Mouse (Mus musculus): ENCODE results near the gene Pxn. TPM values are rescaled to one million over a fixed set of nuclear protein-coding genes. Genes with fewer than 3 reads are reported as not detected.
"Not testable (repeated sequence)": the region's sequence is repeated elsewhere in the genome, so short reads cannot be mapped to it uniquely, and the experiment has no call there.

The Pxn gene
- polyA plus RNA-seq, 1 experiment from 2014 or later = 7.3 TPM

DNA sequence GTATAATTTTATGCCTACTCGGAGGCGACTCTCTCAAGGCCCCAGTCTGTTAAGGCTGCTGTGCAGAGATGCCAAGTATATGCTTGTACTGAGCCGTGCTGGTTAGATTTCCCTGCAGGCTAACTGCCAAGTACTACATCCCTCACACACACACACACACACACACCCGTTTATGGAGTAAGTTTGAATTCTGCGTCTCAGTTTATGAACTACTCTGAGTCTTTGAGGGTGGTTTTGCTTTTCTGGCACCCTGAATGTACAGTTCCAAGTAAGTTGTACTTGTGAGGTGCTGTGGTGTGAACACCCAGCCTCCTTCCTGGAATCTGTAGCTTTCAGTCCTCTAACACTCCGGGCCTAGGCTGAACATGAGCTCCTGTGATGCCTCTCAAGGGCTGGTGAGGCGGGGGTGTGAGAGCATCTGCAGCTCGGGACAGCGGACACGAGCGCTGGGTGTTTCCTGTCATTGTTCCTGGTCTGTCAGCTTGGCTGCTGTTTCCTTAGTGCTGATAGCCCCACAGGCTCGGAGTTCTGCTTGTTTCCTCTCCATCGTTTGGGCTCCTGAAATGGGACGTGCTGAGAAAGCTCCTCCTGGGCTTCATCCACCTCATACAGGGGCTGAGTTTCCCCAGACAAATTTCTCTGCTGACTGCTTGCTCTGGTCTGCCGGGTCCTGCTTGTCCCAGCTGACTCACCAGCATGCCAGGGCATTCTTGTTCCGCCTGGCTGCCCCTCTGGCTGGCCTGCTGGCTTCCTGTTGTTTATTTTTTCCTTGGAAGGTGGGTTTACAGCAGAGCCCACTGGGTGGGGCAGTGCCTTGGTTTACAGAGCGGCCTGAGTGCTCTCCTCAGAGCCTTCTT, 66.4 kb downstream of the Pxn start:
- Histone ChIP-seq H3K4me1 (ENCODE audit: control insufficient read depth, insufficient read depth, low read length) (no peaks in the 10 kb centered on the region), H3K27me3 (ENCODE audit: control insufficient read depth, insufficient read depth, low read length) (no peaks in the 10 kb centered on the region), H3K36me3 (ENCODE audit: control insufficient read depth, insufficient read depth, low read length) (peaks cover 13% of the 10 kb centered on the region), H3K27ac (ENCODE audit: low read depth, low read length) (no peak overlapping the region), H3K9ac (ENCODE audit: low read length) (no peak overlapping the region), H3K4me2 (no peak overlapping the region), H3K9me3 (ENCODE audit: control insufficient read depth, low read length) (no peaks in the 10 kb centered on the region), H3K4me3 (ENCODE audit: low read depth, low read length) (no peak overlapping the region)
- no peak for ATAC-seq (ENCODE audit: low FRiP score)
- WGBS = 69% methylated on average over 17 of the region's 17 CpGs
- no peak for DNase-seq (ENCODE audit: low spot score, missing footprints)

- H3K36me3 ChIP-seq (ENCODE audit: control insufficient read depth, insufficient read depth, low read length) = peaks cover 23% of the 10 kb centered on the region
- WGBS = 96% methylated on average over 8 of the region's 8 CpGs
Observed at GRCm38 (mm10) chr5:115574992-115575391, 68.5 kb downstream of the Pxn start.

DNA sequence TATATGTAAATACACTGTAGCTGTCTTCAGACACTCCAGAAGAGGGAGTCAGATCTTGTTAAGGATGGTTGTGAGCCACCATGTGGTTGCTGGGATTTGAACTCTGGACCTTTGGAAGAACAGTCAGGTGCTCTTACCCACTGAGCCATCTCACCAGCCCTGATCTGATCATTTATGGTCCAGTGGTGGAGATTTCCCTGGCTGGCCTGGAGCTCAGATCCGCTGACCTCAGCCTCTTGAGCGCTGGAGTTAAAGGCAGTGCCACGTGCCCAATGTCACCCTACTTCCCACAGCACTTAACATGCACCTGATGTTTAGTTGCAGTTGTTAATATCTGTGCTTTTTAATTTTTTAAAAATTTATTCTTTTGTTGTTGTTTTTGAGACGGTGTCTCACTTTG, 71.2 kb downstream of the Pxn start:
- not testable (repeated sequence) for H3K4me1 ChIP-seq (ENCODE audit: control insufficient read depth, insufficient read depth, low read length); H3K4me2 ChIP-seq; H3K27ac ChIP-seq (ENCODE audit: low read depth, low read length); ATAC-seq (ENCODE audit: low FRiP score); H3K9ac ChIP-seq (ENCODE audit: low read length); H3K9me3 ChIP-seq (ENCODE audit: control insufficient read depth, low read length); H3K27me3 ChIP-seq (ENCODE audit: control insufficient read depth, insufficient read depth, low read length); DNase-seq (ENCODE audit: low spot score, missing footprints); H3K4me3 ChIP-seq (ENCODE audit: low read depth, low read length)
- peaks cover 50% of the 10 kb centered on the region for H3K36me3 ChIP-seq (ENCODE audit: control insufficient read depth, insufficient read depth, low read length)
- WGBS = 97% methylated on average over 4 of the region's 4 CpGs

More at GRCm38 (mm10) chr5:115574992-115575391, 68.5 kb downstream of the Pxn start:
- Histone ChIP-seq H3K27ac (ENCODE audit: low read depth, low read length) (no peak overlapping the region), H3K27me3 (ENCODE audit: control insufficient read depth, insufficient read depth, low read length) (no peaks in the 10 kb centered on the region), H3K4me3 (ENCODE audit: low read depth, low read length) (no peak overlapping the region), H3K4me1 (ENCODE audit: control insufficient read depth, insufficient read depth, low read length) (no peaks in the 10 kb centered on the region), H3K9ac (ENCODE audit: low read length) (no peak overlapping the region), H3K4me2 (no peak overlapping the region), H3K9me3 (ENCODE audit: control insufficient read depth, low read length) (no peaks in the 10 kb centered on the region)
- DNase-seq (ENCODE audit: low spot score, missing footprints) (no peak), ATAC-seq (ENCODE audit: low FRiP score) (no peak)

- Histone ChIP-seq H3K27me3 (ENCODE audit: control insufficient read depth, insufficient read depth, low read length) (no peaks in the 10 kb centered on the region), H3K9me3 (ENCODE audit: control insufficient read depth, low read length) (peaks cover 5% of the 10 kb centered on the region; the same call in 1 of the 2 replicates), H3K4me3 (ENCODE audit: low read depth, low read length) (no peak overlapping the region), H3K36me3 (ENCODE audit: control insufficient read depth, insufficient read depth, low read length) (peaks cover 53% of the 10 kb centered on the region), H3K27ac (ENCODE audit: low read depth, low read length) (no peak overlapping the region), H3K4me2 (no peak overlapping the region), H3K9ac (ENCODE audit: low read length) (no peak overlapping the region), H3K4me1 (ENCODE audit: control insufficient read depth, insufficient read depth, low read length) (no peaks in the 10 kb centered on the region)
- WGBS = 93% methylated on average over 14 of the region's 14 CpGs
- DNase-seq (ENCODE audit: low spot score, missing footprints) = no peak
- no peak for ATAC-seq (ENCODE audit: low FRiP score)
Observed at GRCm38 (mm10) chr5:115578922-115579321, 72.4 kb downstream of the Pxn start.

DNA sequence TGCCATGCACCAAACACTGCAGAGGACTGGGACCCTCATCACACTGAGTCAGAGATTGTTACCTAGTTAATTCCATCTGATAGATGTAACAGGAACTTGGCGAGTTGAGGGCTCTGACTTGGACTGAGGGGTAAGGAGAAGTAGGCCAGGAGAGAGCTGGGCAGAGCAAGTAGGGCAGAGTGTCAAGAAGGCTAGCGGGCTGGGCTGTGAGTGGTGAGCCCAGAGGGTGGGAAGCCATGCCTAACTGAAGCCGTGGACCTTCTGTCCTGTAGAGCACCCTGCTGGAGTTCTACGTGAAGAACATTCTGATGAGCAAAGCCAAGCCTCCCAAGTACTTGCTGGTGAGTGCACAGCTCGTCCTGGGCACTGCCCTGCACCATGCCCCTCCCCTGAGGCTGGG, 72.9 kb downstream of the Pxn start:
- 84% methylated on average over 5 of the region's 5 CpGs for WGBS
- Histone ChIP-seq H3K9me3 (ENCODE audit: control insufficient read depth, low read length) (peaks cover 5% of the 10 kb centered on the region; the same call in 1 of the 2 replicates), H3K9ac (ENCODE audit: low read length) (no peak overlapping the region), H3K4me3 (ENCODE audit: low read depth, low read length) (no peak overlapping the region), H3K4me1 (ENCODE audit: control insufficient read depth, insufficient read depth, low read length) (no peaks in the 10 kb centered on the region), H3K4me2 (no peak overlapping the region), H3K27ac (ENCODE audit: low read depth, low read length) (no peak overlapping the region), H3K27me3 (ENCODE audit: control insufficient read depth, insufficient read depth, low read length) (no peaks in the 10 kb centered on the region), H3K36me3 (ENCODE audit: control insufficient read depth, insufficient read depth, low read length) (peaks cover 55% of the 10 kb centered on the region)
- no peak for ATAC-seq (ENCODE audit: low FRiP score)
- DNase-seq (ENCODE audit: low spot score, missing footprints) = no peak

- H3K4me2 ChIP-seq = no peak overlapping the region
- no peaks in the 10 kb centered on the region for H3K4me1 ChIP-seq (ENCODE audit: control insufficient read depth, insufficient read depth, low read length)
- no peaks in the 10 kb centered on the region for H3K27me3 ChIP-seq (ENCODE audit: control insufficient read depth, insufficient read depth, low read length)
- peaks cover 56% of the 10 kb centered on the region for H3K36me3 ChIP-seq (ENCODE audit: control insufficient read depth, insufficient read depth, low read length)
- H3K27ac ChIP-seq (ENCODE audit: low read depth, low read length) = no peak overlapping the region
- 95% methylated on average over 14 of the region's 14 CpGs for WGBS
- no peak overlapping the region for H3K4me3 ChIP-seq (ENCODE audit: low read depth, low read length)
- ATAC-seq (ENCODE audit: low FRiP score) (no peak), DNase-seq (ENCODE audit: low spot score, missing footprints) (no peak)
- no peak overlapping the region for H3K9ac ChIP-seq (ENCODE audit: low read length)
- peaks cover 5% of the 10 kb centered on the region; the same call in 1 of the 2 replicates for H3K9me3 ChIP-seq (ENCODE audit: control insufficient read depth, low read length)
Observed at GRCm38 (mm10) chr5:115580229-115581001, 73.9 kb downstream of the Pxn start.

DNA sequence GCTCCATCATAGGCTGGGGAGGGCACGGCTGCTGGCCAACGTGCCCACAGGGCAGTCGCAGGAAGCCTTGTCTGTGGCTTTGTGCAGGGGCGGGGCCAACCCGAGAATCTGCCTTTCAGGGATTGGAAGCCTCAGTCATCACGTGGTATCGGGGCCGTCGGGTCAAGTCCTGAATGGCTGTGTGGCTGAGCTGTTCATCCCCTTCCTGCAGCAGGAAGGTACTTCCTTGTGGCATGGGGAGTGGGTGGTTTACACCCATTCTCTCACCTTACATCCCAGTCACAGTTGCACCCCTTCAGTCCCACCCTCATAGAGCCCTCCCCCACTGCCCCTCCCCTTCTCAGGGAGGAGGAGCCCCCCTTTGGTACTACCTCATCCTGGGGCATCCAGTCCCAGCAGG, 75.2 kb downstream of the Pxn start:
- 90% methylated on average over 9 of the region's 9 CpGs for WGBS
- peaks cover 5% of the 10 kb centered on the region; the same call in 1 of the 2 replicates for H3K9me3 ChIP-seq (ENCODE audit: control insufficient read depth, low read length)
- DNase-seq (ENCODE audit: low spot score, missing footprints) (no peak), ATAC-seq (ENCODE audit: low FRiP score) (no peak)
- no peak overlapping the region for H3K9ac ChIP-seq (ENCODE audit: low read length)
- H3K4me2 ChIP-seq = no peak overlapping the region
- H3K27me3 ChIP-seq (ENCODE audit: control insufficient read depth, insufficient read depth, low read length) = no peaks in the 10 kb centered on the region
- H3K27ac ChIP-seq (ENCODE audit: low read depth, low read length) = no peak overlapping the region
- no peaks in the 10 kb centered on the region for H3K4me1 ChIP-seq (ENCODE audit: control insufficient read depth, insufficient read depth, low read length)
- H3K36me3 ChIP-seq (ENCODE audit: control insufficient read depth, insufficient read depth, low read length) = peaks cover 55% of the 10 kb centered on the region
- no peak overlapping the region for H3K4me3 ChIP-seq (ENCODE audit: low read depth, low read length)

GRCm38 (mm10) chr5:115585616-115586015, 79.1 kb downstream of the Pxn start:
- ATAC-seq (ENCODE audit: low FRiP score) = no peak
- H3K36me3 ChIP-seq (ENCODE audit: control insufficient read depth, insufficient read depth, low read length) = peaks cover 51% of the 10 kb centered on the region
- DNase-seq (ENCODE audit: low spot score, missing footprints) = no peak
- no peaks in the 10 kb centered on the region for H3K27me3 ChIP-seq (ENCODE audit: control insufficient read depth, insufficient read depth, low read length)
- H3K9me3 ChIP-seq (ENCODE audit: control insufficient read depth, low read length) = peaks cover 5% of the 10 kb centered on the region; the same call in 1 of the 2 replicates
- no peak overlapping the region for H3K4me3 ChIP-seq (ENCODE audit: low read depth, low read length)
- H3K4me2 ChIP-seq = no peak overlapping the region
- H3K27ac ChIP-seq (ENCODE audit: low read depth, low read length) = no peak overlapping the region
- no peak overlapping the region for H3K9ac ChIP-seq (ENCODE audit: low read length)
- no peaks in the 10 kb centered on the region for H3K4me1 ChIP-seq (ENCODE audit: control insufficient read depth, insufficient read depth, low read length)
- WGBS = 90% methylated on average over 12 of the region's 12 CpGs

DNA sequence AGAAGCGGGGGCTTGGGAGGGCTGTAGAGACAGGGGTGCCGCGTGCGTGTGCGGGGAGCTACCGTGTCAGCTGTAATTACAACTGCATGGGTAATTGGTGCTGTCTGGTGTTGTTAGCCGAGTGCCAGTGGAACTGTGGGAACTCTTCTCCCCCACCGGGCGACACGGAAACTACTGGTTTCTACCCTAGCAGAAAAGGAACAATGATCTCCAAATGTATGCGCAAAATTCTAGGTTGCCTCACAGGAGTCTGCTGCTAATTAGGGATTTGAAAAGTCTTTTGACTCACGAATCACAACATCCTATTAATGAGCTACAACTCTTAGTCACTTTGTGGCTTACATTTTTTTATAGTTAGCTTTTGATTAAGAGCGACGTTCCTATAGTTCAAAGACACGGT, 79.7 kb downstream of the Pxn start:
- no peak overlapping the region for H3K27ac ChIP-seq (ENCODE audit: low read depth, low read length)
- no peak overlapping the region for H3K4me2 ChIP-seq
- no peaks in the 10 kb centered on the region for H3K4me1 ChIP-seq (ENCODE audit: control insufficient read depth, insufficient read depth, low read length)
- H3K9me3 ChIP-seq (ENCODE audit: control insufficient read depth, low read length) = peaks cover 5% of the 10 kb centered on the region; the same call in 1 of the 2 replicates
- ATAC-seq (ENCODE audit: low FRiP score) = no peak
- WGBS = 89% methylated on average over 15 of the region's 15 CpGs
- no peak overlapping the region for H3K9ac ChIP-seq (ENCODE audit: low read length)
- no peak overlapping the region for H3K4me3 ChIP-seq (ENCODE audit: low read depth, low read length)
- peaks cover 47% of the 10 kb centered on the region for H3K36me3 ChIP-seq (ENCODE audit: control insufficient read depth, insufficient read depth, low read length)
- no peaks in the 10 kb centered on the region for H3K27me3 ChIP-seq (ENCODE audit: control insufficient read depth, insufficient read depth, low read length)
- no peak for DNase-seq (ENCODE audit: low spot score, missing footprints)
